Mouse (Mus musculus) E14TG2a.4 (cell line): ENCODE results near the gene Cln3.

Experiments used
- H3K27me3 ChIP-seq: 2 replicates; pipeline ENCODE4 v1.6.1; 2014; ENCODE audit warnings: low read length, control low read depth; ENCODE audit not compliant: insufficient read depth
- H3K36me3 ChIP-seq: 2 replicates; pipeline ENCODE4 v1.6.1; 2014; ENCODE audit warnings: low read length, control low read depth; ENCODE audit not compliant: insufficient read depth
- H3K4me1 ChIP-seq: replicated peaks from 2 replicates; pipeline ENCODE4 v1.6.1; 2014; ENCODE audit warnings: low read depth, low read length, control low read depth
- H3K4me3 ChIP-seq: replicated peaks from 2 replicates; pipeline ENCODE4 v1.5.1; 2014; ENCODE audit warnings: mild to moderate bottlenecking, low read length
- H3K9me3 ChIP-seq: 2 replicates; pipeline ENCODE4 v1.6.1; 2014; ENCODE audit warnings: low read length, control low read depth
- CTCF ChIP-seq: conservative IDR thresholded peaks from 2 replicates; pipeline ENCODE4 v1.5.1; 2014; ENCODE audit warnings: low read length
- NANOG ChIP-seq: IDR thresholded peaks from 2 replicates; pipeline ENCODE4 v1.6.1; 2014; ENCODE audit warnings: borderline replicate concordance, low read length, mixed read lengths
- POU5F1 ChIP-seq: IDR thresholded peaks from 2 replicates; pipeline ENCODE4 v1.6.1; 2014; ENCODE audit warnings: low read length, borderline replicate concordance

Gene Cln3

GRCm38 (mm10) chr7:126585717-126586116, at the start of gene Cln3:
Gene Cln3 (minus strand): TSS chr7:126585817.
- Histone ChIP-seq H3K27me3 (peaks cover 37% of the 10 kb centered on the region), H3K36me3 (peaks cover 10% of the 10 kb centered on the region), H3K4me3 (peak within 1 kb of the TSS; percentile 78), H3K4me1 (peaks cover 55% of the 10 kb centered on the region), H3K9me3 (no peaks in the 10 kb centered on the region)
- no peak for TF ChIP-seq POU5F1
- no peak for TF ChIP-seq NANOG
- TF ChIP-seq CTCF, result no peak

- peaks cover 38% of the 10 kb centered on the region for H3K4me1 ChIP-seq
- H3K4me3 ChIP-seq, result no peak overlapping the region
- TF ChIP-seq CTCF (no peak), NANOG (no peak), POU5F1 (no peak)
- H3K9me3 ChIP-seq, result no peaks in the 10 kb centered on the region
- no peaks in the 10 kb centered on the region for H3K27me3 ChIP-seq
- H3K36me3 ChIP-seq, result no peaks in the 10 kb centered on the region
These were observed 49.8 kb upstream of the Cln3 start for GRCm38 (mm10) chr7:126635375-126635774.

- no peak for TF ChIP-seq POU5F1
- no peak for TF ChIP-seq CTCF
- peaks cover 50% of the 10 kb centered on the region for H3K4me1 ChIP-seq
- H3K4me3 ChIP-seq, result no peak overlapping the region
These were observed 46.9 kb upstream of the Cln3 start for GRCm38 (mm10) chr7:126632478-126632877.

GRCm38 (mm10) chr7:126630824-126631518, 45.4 kb upstream of the Cln3 start, which contains the start of gene Nupr1:
Gene Nupr1 (minus strand): TSS chr7:126630861.
- Histone ChIP-seq H3K4me1 (peaks cover 53% of the 10 kb centered on the region), H3K27me3 (no peaks in the 10 kb centered on the region), H3K36me3 (no peaks in the 10 kb centered on the region), H3K9me3 (no peaks in the 10 kb centered on the region), H3K4me3 (no peak within 1 kb of the TSS)
- TF ChIP-seq NANOG (no peak), POU5F1 (no peak), CTCF (no peak)

More at GRCm38 (mm10) chr7:126632478-126632877, 46.9 kb upstream of the Cln3 start:
- H3K9me3 ChIP-seq, result no peaks in the 10 kb centered on the region
- no peaks in the 10 kb centered on the region for H3K36me3 ChIP-seq
- no peaks in the 10 kb centered on the region for H3K27me3 ChIP-seq

GRCm38 (mm10) chr7:126629915-126630314, 44.3 kb upstream of the Cln3 start:
- TF ChIP-seq POU5F1 (no peak), CTCF (no peak), NANOG (no peak)
- Histone ChIP-seq H3K27me3 (no peaks in the 10 kb centered on the region), H3K4me3 (no peak overlapping the region), H3K4me1 (peaks cover 53% of the 10 kb centered on the region), H3K9me3 (no peaks in the 10 kb centered on the region), H3K36me3 (no peaks in the 10 kb centered on the region)

- H3K4me3 ChIP-seq, result no peak overlapping the region
- no peaks in the 10 kb centered on the region for H3K27me3 ChIP-seq
- no peaks in the 10 kb centered on the region for H3K9me3 ChIP-seq
- TF ChIP-seq CTCF (no peak), NANOG (no peak), POU5F1 (no peak)
- H3K36me3 ChIP-seq, result peaks cover 4% of the 10 kb centered on the region; the same call in 1 of the 2 replicates
- H3K4me1 ChIP-seq, result peaks cover 52% of the 10 kb centered on the region
These were observed 42.5 kb upstream of the Cln3 start for GRCm38 (mm10) chr7:126628111-126628510.

- H3K36me3 ChIP-seq, result peaks cover 7% of the 10 kb centered on the region; the same call in 1 of the 2 replicates
- no peaks in the 10 kb centered on the region for H3K27me3 ChIP-seq
- H3K9me3 ChIP-seq, result no peaks in the 10 kb centered on the region
- TF ChIP-seq CTCF (no peak), NANOG (no peak), POU5F1 (no peak)
- H3K4me3 ChIP-seq, result peak overlapping the region; percentile 78
- H3K4me1 ChIP-seq, result peaks cover 49% of the 10 kb centered on the region
These were observed 40.4 kb upstream of the Cln3 start for GRCm38 (mm10) chr7:126625807-126626600.

GRCm38 (mm10) chr7:126625369-126625768, 39.8 kb upstream of the Cln3 start:
- Histone ChIP-seq H3K4me1 (peaks cover 49% of the 10 kb centered on the region), H3K36me3 (peaks cover 7% of the 10 kb centered on the region; the same call in 1 of the 2 replicates), H3K4me3 (peak overlapping the region; percentile 78), H3K27me3 (no peaks in the 10 kb centered on the region), H3K9me3 (no peaks in the 10 kb centered on the region)
- no peak for TF ChIP-seq NANOG
- TF ChIP-seq POU5F1, result no peak
- no peak for TF ChIP-seq CTCF
